Mouse (Mus musculus) Patski (cell line): ENCODE measurements around the gene Pla2g4f. TPM values are rescaled to one million over a fixed set of nuclear protein-coding genes. Genes with fewer than 3 reads are reported as not detected.
A peak's percentile ranks its signal among the peaks of the same experiment; 100 is the strongest.

Experiments used
- ATAC-seq: fragments of 100-300 bp; one replicate; pipeline ENCODE4 v1.8.0; 2021
- CTCF ChIA-PET: fragments of 350-600 bp; sonication (Branson Sonifier 250); formaldehyde crosslinking; loops from one replicate; lab custom pipeline; 2022; ENCODE audit warnings: inconsistent platforms; lab: Charles Lee
- POLR2A ChIA-PET: fragments of 350-600 bp; sonication (Branson Sonifier 250); formaldehyde crosslinking; loops from one replicate; lab custom pipeline; 2022; ENCODE audit warnings: antibody characterized with exemption, inconsistent platforms; lab: Charles Lee
- DNase-seq: peaks from one replicate; pipeline ENCODE4 v3.0.0-alpha.2; 2011; ENCODE audit warnings: low read depth, low spot score
- H3K27me3 ChIP-seq: fragments of 371-371 bp; one replicate; pipeline ENCODE4 v1.5.1; 2021
- CTCF ChIP-seq: fragments of 100-300 bp; IDR thresholded peaks from one replicate; pipeline ENCODE4 v1.5.1; 2021
- in situ Hi-C: fragments of 300-500 bp; cut with MboI; formaldehyde crosslinking; loops from 3 replicates; pipeline ENCODE4 v1.11.1; 2018; ENCODE audit warnings: low pct_unique_long_range_greater_than_20kb, mixed read lengths
- polyA plus RNA-seq: library from polyadenylated mRNA; unstranded; gene quantifications from one replicate; pipeline ENCODE4 v1.2.3, GENCODE M21; 2021

The Pla2g4f gene
- polyA plus RNA-seq: not detected

- TF ChIP-seq CTCF: no peak
- DNase-seq (no peak), ATAC-seq (no peak)
- POLR2A ChIA-PET: no interaction called here
- no peaks in the 10 kb centered on the region for H3K27me3 ChIP-seq
- CTCF ChIA-PET: no interaction called here
- in situ Hi-C loops: no loop called here
These were observed at the start of gene Pla2g4f for GRCm38 (mm10) chr2:120313976-120314375. TSS of gene Pla2g4f (minus strand) at chr2:120314165.

- in situ Hi-C loops: no loop called here
- CTCF ChIA-PET: no interaction called here
- no peak for TF ChIP-seq CTCF
- H3K27me3 ChIP-seq: no peaks in the 10 kb centered on the region
- POLR2A ChIA-PET: no interaction called here
- ATAC-seq: no peak
- DNase-seq: no peak
These were observed 46.5 kb upstream of the Pla2g4f start for GRCm38 (mm10) chr2:120360425-120360824.

DNA sequence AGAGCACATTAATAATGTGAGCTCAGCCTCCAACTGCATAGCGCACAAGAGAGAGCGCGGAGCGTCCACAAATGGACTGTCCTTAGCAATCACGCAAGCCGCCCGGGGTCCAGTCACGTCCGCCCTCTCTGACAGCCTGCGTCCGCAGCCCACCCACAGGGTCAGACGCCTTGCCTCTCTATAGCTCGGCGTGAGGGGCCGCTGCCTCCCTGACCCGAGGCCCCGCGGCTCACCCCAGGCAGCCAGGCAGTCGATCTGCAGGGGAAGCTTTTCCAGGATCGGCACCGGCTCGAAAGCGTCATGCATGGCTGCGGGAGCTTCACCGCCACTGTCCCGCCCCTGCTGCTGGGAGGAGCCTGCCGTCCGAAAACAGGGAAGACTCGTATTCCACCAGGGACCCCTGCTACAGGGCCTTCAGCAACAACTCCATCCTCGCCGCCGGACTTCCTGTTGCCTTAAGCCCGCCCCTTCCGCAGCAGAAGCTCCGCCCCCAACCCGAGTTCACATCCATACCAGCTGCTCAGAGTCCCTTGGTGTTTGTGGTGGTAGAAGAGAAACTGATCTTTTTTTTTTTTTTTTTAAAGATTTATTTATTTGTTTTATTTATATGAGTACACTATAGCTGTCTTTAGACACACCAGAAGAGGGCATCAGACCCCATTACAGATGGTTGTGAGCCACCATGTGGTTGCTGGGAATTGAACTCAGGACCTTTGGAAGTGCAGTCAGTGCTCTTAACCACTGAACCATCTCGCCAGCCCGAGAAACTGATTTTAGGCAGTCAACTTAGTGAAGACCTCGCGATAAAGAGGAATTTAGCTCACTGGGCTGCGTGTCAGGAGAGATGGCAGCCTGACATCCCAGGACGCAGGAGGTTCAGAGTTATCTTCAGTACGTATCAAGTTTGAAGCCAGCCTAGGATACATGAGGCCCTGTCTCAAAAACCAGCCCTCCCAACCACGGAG, 39.0 kb upstream of the Pla2g4f start, which contains the start of gene Vps39:
Gene Vps39 (minus strand): TSS at position 456 of the 965 bp plus-strand sequence.
- no peaks in the 10 kb centered on the region for H3K27me3 ChIP-seq
- ChIA-PET POLR2A (interaction anchor here (0.7 to 1.0 kb wide), 2 partner anchors 10 to 26 kb away, joined by 3 read pairs; no protein-coding TSS in a partner anchor), CTCF (no interaction called here)
- TF ChIP-seq CTCF: no peak
- ATAC-seq: peak; percentile 90
- DNase-seq: peak; percentile 30
- in situ Hi-C loops: no loop called here

DNA sequence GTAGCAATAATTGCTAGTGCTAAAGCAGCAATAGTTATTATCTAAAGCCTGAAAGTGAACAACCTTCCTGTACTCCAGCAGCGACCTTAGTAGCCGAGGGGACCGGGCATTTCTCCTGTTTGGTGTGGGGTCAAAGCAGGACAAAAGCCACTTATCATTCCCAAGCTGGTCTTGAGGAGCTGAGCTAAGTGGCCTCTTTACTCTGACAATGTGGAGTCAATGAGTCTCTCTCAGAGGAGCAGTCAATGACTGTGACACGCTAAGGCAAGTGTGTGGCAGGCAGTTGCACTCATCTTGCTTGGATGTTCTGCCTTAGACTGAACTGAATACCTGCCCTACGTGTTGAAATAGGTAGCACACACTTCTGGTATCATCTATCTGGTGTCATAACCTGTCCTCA, 37.4 kb upstream of the Pla2g4f start:
- ChIA-PET POLR2A (no interaction called here), CTCF (no interaction called here)
- in situ Hi-C loops: no loop called here
- no peak for DNase-seq
- ATAC-seq: no peak
- no peaks in the 10 kb centered on the region for H3K27me3 ChIP-seq
- no peak for TF ChIP-seq CTCF

- no peak for ATAC-seq
- DNase-seq: no peak
- H3K27me3 ChIP-seq: no peaks in the 10 kb centered on the region
- ChIA-PET CTCF (interaction anchor here (1.5 kb wide), 1 partner anchor 10 kb away, joined by 3 read pairs; no protein-coding TSS in a partner anchor), POLR2A (no interaction called here)
- in situ Hi-C loops: no loop called here
- no peak for TF ChIP-seq CTCF
These were observed 34.2 kb upstream of the Pla2g4f start for GRCm38 (mm10) chr2:120348120-120348519.

- ChIA-PET CTCF (no interaction called here), POLR2A (no interaction called here)
- in situ Hi-C loops: no loop called here
- no peak for ATAC-seq
- no peak for TF ChIP-seq CTCF
- DNase-seq: no peak
- H3K27me3 ChIP-seq: no peaks in the 10 kb centered on the region
These were observed 27.8 kb upstream of the Pla2g4f start for GRCm38 (mm10) chr2:120341741-120342140.

- DNase-seq (no peak), ATAC-seq (no peak)
- TF ChIP-seq CTCF: no peak
- in situ Hi-C loops: no loop called here
- H3K27me3 ChIP-seq: no peaks in the 10 kb centered on the region
- POLR2A ChIA-PET: no interaction called here
- CTCF ChIA-PET: interaction anchor here (1.0 kb wide), 1 partner anchor 10 kb away, joined by 3 read pairs; no protein-coding TSS in a partner anchor
These were observed 23.9 kb upstream of the Pla2g4f start for GRCm38 (mm10) chr2:120337886-120338285.

DNA sequence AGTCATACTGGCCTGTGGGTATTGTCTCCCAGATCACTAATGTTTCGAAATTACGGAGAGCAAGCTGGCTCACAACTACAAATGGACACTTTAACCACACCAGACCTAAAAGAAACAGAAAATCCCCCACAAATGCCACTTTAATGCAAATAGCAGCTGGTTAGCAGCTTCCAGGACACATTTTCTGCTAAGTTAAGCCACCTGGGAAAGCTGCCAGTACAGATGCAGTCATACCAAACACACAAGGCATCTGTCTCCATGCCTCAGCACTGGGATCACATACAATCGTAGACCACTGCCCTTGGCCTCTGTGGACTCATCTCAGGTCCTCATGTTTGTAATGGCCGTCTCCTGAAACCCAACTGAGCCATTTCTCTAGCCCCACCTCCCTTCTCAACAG, 17.6 kb upstream of the Pla2g4f start:
- H3K27me3 ChIP-seq: no peaks in the 10 kb centered on the region
- ChIA-PET CTCF (no interaction called here), POLR2A (no interaction called here)
- in situ Hi-C loops: no loop called here
- TF ChIP-seq CTCF: no peak
- no peak for ATAC-seq
- DNase-seq: peak; percentile 62

DNA sequence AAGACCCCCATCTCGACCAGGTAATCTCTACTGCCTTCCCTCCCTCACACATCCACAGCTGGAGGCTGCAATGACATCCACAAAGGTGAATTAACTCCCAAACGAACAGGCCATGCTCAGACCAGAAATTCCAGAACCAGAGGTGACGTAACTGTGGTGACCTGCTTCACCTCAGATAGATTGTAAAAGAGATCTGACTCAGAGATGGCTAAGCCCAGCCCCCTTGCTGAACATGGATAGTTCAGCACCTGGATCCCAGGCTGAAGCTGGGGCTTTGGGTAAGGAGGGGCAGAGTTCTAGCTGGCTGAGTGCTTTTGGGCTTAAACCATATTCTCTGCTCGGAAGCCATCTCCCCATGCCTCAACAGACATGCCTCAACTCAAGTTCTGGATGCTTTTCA, 1.1 kb upstream of the Pla2g4f start:
- no peak for TF ChIP-seq CTCF
- ATAC-seq (no peak), DNase-seq (no peak)
- in situ Hi-C loops: no loop called here
- CTCF ChIA-PET: no interaction called here
- POLR2A ChIA-PET: no interaction called here
- H3K27me3 ChIP-seq: no peaks in the 10 kb centered on the region

DNA sequence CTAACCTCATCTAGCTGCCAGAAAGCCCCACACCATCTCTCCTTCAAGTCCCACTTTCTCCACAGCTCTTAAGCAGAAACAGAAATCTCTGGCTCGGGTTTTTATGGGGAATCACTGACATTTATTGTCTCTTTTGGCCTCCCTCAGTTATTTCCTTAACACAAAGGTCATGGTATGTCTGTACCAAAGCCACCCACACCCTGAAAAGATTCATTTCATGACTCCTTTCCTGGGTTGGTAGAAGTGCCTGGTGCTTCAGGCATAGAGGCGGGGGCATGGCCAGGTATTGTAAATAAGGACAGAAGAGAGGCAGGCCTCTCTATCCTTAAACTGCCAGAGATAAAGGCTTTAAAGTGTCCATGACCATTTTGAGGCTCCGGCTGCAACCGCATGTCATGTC, 522 bp upstream of the Pla2g4f start:
- POLR2A ChIA-PET: no interaction called here
- no peaks in the 10 kb centered on the region for H3K27me3 ChIP-seq
- no peak for TF ChIP-seq CTCF
- ATAC-seq (no peak), DNase-seq (no peak)
- CTCF ChIA-PET: no interaction called here
- in situ Hi-C loops: no loop called here

DNA sequence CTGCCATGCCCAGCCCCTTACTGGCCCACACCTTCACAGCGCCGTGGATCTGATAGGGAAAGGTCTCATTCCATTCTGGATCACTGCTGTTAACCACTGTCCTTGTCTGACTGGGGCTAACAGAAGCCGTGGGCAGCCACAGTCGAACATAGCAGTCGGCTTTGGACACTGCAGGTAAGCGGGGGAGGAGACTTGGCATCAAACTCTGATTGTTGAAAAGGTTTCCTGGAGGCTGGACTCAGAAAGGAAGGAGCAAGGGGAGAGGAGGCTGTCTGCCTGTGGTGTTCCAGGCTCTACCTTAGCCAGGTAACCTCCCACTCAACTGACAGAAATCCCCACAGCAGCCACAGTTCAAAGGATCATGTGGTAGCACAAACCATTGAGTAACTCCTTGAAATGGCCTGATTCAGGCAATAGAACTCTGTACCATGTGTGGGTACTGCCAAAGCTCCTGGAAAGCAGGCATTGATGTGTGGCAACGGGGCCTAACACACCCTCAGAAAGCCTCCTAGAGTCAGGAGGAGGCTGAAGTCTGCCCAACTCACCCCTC, 1.6 kb downstream of the Pla2g4f start:
- ChIA-PET POLR2A (no interaction called here), CTCF (no interaction called here)
- no peak for TF ChIP-seq CTCF
- DNase-seq (no peak), ATAC-seq (no peak)
- no peaks in the 10 kb centered on the region for H3K27me3 ChIP-seq
- in situ Hi-C loops: no loop called here
